Mouse (Mus musculus) common myeloid progenitor, adult 5-6 weeks (primary cell): ENCODE measurements around the gene Dbndd2. TPM values are rescaled to one million over a fixed set of nuclear protein-coding genes. Genes with fewer than 3 reads are reported as not detected.
A peak's percentile ranks its signal among the peaks of the same experiment; 100 is the strongest.

Experiments used
- ATAC-seq: replicated peaks from 2 replicates; pipeline ENCODE4 v1.8.0; 2016; ENCODE audit warnings: low read depth, mild to moderate bottlenecking, moderate TSS enrichment, inconsistent platforms; ENCODE audit not compliant: poor library complexity, severe bottlenecking
- total RNA-seq: library from RNA; stranded (forward); fragments of 200-1000, 187-1606 nt; gene quantifications from 2 replicates; pipeline ENCODE4 v1.2.3, GENCODE M21; 2017

The Dbndd2 gene
- total RNA-seq, 1 experiment from 2014 or later = 0.18 TPM

- ATAC-seq = peak; percentile 48
These were observed 36.4 kb downstream of the Dbndd2 start for GRCm38 (mm10) chr2:164522280-164522679.

DNA sequence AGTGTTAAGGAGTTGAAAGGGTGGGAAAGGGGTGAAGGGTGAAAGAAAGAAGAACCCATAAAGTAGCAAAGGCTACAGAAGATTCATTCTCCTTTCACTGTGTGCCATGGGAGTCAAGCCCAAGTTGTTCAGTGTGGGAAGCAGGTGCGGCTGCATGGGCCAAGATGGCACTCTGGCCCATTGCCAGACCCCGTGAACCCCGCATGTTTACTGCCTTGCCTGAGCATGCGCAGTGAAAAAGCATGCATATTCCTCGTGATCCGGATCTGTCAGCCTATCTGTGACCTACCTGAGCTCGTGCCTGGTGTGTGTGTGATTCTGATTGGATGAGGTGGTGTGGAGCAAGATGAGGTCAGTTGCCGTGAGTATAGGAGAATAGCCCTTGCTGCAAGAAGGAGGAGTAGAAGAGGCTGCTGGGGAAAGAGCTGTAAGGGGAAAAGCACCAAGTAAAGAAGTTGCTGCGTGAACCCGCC, 37.4 kb downstream of the Dbndd2 start:
- no peak for ATAC-seq

DNA sequence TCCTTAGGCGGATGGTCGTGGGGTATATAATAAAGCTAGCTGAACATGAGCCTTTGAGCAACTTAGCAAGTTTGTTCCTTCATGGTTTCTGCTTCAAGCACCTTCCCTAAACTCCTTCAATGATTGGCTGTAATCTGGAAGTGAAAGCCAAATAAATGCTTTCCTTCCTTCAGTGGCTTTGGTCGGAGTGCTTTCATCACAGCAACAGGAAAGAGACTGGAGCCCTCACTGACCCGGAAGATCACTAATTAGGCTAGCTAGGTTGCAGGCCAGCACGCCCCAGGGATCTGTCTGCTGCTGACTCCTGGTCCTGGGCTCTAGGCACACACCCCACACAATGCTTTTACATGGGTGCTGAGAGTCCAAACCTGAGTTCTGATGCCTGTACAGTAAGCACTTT, 42.7 kb downstream of the Dbndd2 start:
- no peak for ATAC-seq

DNA sequence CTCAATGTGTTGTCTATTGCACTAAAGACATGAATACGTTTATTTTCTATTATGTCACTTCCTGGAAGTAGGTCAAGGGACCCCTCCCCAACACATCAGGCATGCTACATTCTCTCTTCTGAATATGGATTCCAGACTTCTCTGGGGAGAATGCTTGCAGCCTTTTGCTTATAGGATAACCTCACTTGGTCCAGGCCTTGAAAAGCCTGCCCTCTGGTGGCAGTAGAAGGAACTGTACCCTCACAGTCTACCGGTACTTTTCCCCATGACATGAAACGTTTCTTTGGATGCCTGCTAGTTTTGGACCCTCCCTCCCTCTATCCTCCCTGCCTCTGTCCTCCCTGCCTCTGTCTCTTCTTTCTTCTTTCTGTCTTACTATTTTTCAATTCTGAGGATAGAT, 45.3 kb downstream of the Dbndd2 start:
- ATAC-seq = peak; percentile 83

DNA sequence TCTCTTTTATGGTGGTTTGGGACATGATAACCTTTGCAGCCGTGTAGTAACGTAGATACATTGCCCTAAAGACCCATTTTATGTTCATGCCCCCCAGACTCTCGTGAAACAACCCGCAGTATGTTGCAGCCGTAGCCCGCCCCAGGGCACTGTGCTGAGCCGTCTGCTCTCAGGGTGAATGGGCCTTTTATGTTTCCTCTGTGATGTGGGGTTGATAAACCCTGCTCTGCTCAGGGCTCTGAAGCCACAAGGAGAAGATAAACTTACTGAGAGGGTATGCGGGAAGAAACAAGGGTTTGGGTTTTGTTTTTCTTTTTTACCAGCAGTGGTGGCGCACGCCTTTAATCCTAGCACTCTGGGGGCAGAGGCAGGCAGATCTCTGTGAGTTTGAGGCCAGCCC, 48.4 kb downstream of the Dbndd2 start:
- 0 out of 2 replicates have a peak, but pooled peaks have one; percentile 25 for ATAC-seq

DNA sequence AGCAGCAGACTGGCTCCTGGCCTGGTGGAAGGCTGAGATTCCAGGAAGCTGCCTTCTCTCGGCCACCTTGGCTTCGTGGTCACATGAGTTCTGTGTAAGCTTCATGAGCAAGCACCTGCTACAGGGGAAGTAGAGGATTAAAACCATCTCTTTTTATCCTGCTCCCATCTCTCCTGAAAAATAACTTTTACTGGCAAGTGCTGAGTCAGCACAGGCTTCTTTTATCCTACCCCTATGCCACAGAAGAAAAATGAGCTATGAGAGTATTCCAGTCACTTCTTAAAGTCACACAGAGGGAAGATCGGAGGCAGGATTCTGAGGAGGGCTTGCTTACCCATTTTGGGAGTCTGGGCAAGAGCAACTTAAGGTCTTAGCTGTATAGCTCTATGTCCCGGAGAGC, 51.1 kb downstream of the Dbndd2 start:
- no peak for ATAC-seq

DNA sequence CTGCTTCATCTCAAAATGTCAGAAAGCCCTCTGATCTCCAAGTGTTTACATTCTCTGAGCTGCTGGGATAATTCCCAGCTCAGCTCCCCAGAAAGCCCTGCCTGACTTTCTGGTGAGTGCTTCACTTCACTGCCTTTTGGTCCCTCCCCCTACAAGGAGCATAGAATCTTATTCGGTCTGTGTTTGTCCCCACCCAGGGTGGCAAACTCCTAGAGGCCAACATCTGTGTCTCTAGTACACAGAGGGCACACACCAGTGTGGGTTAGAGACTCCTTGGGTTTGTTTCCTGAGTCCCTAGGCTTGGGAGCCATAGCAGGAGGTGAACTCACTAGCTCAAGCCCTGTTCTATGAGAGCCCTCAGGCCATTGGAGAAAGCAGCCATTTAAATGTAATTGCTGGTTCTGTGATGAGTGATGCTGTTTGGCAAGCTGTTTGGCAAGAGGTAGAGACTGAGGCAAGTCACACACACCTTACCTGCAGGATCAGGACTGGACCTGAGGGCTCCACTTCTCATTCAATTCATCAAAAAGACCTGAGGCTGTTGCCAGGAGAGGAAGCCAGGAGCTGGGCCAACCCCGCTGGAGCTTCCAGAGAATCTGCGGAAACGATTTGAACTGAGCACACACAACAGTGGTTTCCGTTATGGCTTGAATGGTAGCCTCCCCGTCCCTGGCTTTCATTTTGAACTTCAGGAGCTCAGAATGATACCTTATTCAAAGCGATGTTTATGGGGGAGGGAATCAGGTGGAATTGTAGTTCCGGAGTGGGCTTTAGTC, 54.9 kb downstream of the Dbndd2 start:
- ATAC-seq = peak; percentile 31; the same call in 1 of the 2 replicates

DNA sequence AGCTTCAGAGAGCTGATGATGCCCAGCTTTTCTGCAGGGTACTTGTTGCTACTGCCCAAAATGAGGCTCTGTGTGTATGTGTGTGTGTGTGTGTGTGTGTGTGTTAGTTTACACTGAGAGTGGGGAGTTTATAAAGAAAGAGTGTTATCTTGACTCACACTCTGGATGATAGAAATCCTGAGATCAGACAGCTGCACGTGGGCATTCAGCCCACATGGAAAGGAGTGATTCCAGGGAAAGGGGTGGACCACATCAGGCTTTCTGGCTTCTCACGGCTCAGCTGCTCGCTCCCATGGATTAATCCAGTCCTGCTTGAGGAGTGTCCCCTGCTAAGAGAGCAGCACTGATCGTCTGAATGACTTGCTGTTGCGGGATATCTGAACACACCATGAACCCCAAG, 56.2 kb downstream of the Dbndd2 start:
- no peak for ATAC-seq

DNA sequence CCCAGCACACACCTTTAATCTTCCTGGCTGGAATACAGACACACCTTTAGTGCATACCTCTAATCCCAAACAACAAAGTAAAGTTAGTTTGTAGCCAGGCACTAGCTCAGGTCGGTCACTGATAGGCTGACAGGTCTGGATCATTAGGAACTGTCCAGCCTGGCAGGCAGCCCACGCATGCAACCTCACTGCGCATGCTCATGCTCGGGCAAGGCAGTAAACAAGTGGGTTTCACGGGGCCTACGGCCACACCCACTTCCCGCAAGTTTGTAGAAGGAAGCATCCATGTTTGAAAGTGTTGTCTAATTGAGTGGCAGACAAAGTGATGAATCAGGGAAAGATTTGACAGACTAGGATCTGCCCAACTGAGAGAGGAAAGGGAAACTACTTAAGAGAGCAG, 56.7 kb downstream of the Dbndd2 start:
- ATAC-seq = no peak

Other genes with a start within 250 kb of the Dbndd2 start
- gene Svs2, start 247.6 kb upstream of the Dbndd2 start, total RNA-seq = not detected in 2 replicates
- gene Svs3b, start 229.5 kb upstream of the Dbndd2 start, total RNA-seq = not detected in 2 replicates
- not detected in 2 replicates for gene Svs4, start 207.6 kb upstream of the Dbndd2 start, total RNA-seq
- gene Svs3a, start 196.8 kb upstream of the Dbndd2 start, total RNA-seq = not detected in 2 replicates
- not detected in 2 replicates for gene Svs6, start 169.4 kb upstream of the Dbndd2 start, total RNA-seq
- gene Svs5, start 153.4 kb upstream of the Dbndd2 start, total RNA-seq = not detected in 2 replicates
- gene Slpi, start 97.0 kb upstream of the Dbndd2 start, total RNA-seq = 10.1 and 10.4 TPM in 2 replicates
- gene Rbpjl, start 83.0 kb upstream of the Dbndd2 start, total RNA-seq = not detected in 2 replicates
- gene Matn4, start 80.9 kb upstream of the Dbndd2 start, total RNA-seq = not detected in 2 replicates
- 0.05 TPM in 1 of 2 replicates, not detected in the other for gene Sdc4, start 42.2 kb upstream of the Dbndd2 start, total RNA-seq
- 8.9 and 13.4 TPM in 2 replicates for gene Sys1, start 29.1 kb upstream of the Dbndd2 start, total RNA-seq
- 0.46 TPM in 1 of 2 replicates, not detected in the other for gene Gm20458, start 25.1 kb upstream of the Dbndd2 start, total RNA-seq
- gene Trp53tg5, start 12.4 kb upstream of the Dbndd2 start, total RNA-seq = not detected in 2 replicates
- gene Pigt, start 11.4 kb downstream of the Dbndd2 start, total RNA-seq = 30.6 and 33.2 TPM in 2 replicates
- not detected in 2 replicates for gene Wfdc2, start 76.3 kb downstream of the Dbndd2 start, total RNA-seq
- gene Spint3, start 87.4 kb downstream of the Dbndd2 start, total RNA-seq = not detected in 2 replicates
- not detected in 2 replicates for gene Wfdc6a, start 99.3 kb downstream of the Dbndd2 start, total RNA-seq
- not detected in 2 replicates for gene Eppin, start 107.5 kb downstream of the Dbndd2 start, total RNA-seq
- not detected in 2 replicates for gene Wfdc6b, start 127.4 kb downstream of the Dbndd2 start, total RNA-seq
- gene Wfdc8, start 127.5 kb downstream of the Dbndd2 start, total RNA-seq = not detected in 2 replicates
- not detected in 2 replicates for gene Wfdc16, start 152.7 kb downstream of the Dbndd2 start, total RNA-seq
- not detected in 2 replicates for gene Wfdc10, start 169.9 kb downstream of the Dbndd2 start, total RNA-seq
- gene Wfdc9, start 170.5 kb downstream of the Dbndd2 start, total RNA-seq = not detected in 2 replicates
- not detected in 2 replicates for gene Wfdc11, start 188.0 kb downstream of the Dbndd2 start, total RNA-seq
- gene Wfdc13, start 199.0 kb downstream of the Dbndd2 start, total RNA-seq = not detected in 2 replicates
- not detected in 2 replicates for gene Spint4, start 212.4 kb downstream of the Dbndd2 start, total RNA-seq
- not detected in 2 replicates for gene Spint5, start 229.2 kb downstream of the Dbndd2 start, total RNA-seq